Mouse (Mus musculus) midbrain, postnatal 0 days (tissue): Measurements from ENCODE around the gene Tmsb10. TPM values are rescaled to one million over a fixed set of nuclear protein-coding genes. Genes with fewer than 3 reads are reported as not detected.
A peak's percentile ranks its signal among the peaks of the same experiment; 100 is the strongest.

Experiments used
- ATAC-seq: fragments of 200-750 bp; cut with Nextera tagmentation; 2 replicates; pipeline ENCODE4 v1.8.0; 2017; ENCODE audit warnings: moderate number of reproducible peaks, mild to moderate bottlenecking, moderate TSS enrichment, moderate library complexity; ENCODE audit not compliant: low FRiP score
- DNase-seq: peaks from one replicate; pipeline ENCODE4 v3.0.0-alpha.2; 2015; ENCODE audit warnings: low spot score
- H3K27ac ChIP-seq: fragments of 300-500 bp; sonication (generic); 2 replicates; pipeline ENCODE4 v1.5.1; 2014; ENCODE audit warnings: low read depth, mild to moderate bottlenecking, low read length, mixed read lengths
- H3K27me3 ChIP-seq: fragments of 300-500 bp; sonication (generic); 2 replicates; pipeline ENCODE4 v1.6.1; 2014; ENCODE audit warnings: low read length, control low read depth, mixed read lengths; ENCODE audit not compliant: insufficient read depth
- H3K36me3 ChIP-seq: fragments of 300-500 bp; sonication (generic); 2 replicates; pipeline ENCODE4 v1.6.1; 2014; ENCODE audit warnings: low read length, control low read depth, mixed read lengths; ENCODE audit not compliant: insufficient read depth
- H3K4me1 ChIP-seq: fragments of 300-500 bp; sonication (generic); 2 replicates; pipeline ENCODE4 v1.6.1; 2014; ENCODE audit warnings: mild to moderate bottlenecking, control low read depth, antibody characterized with exemption, low read length, mixed read lengths; ENCODE audit not compliant: insufficient read depth
- H3K4me2 ChIP-seq: fragments of 300-500 bp; sonication (generic); 2 replicates; pipeline ENCODE4 v1.6.1; 2014; ENCODE audit warnings: low read depth, mild to moderate bottlenecking, low read length, mixed read lengths; ENCODE audit not compliant: poor library complexity, severe bottlenecking
- H3K4me3 ChIP-seq: fragments of 300-500 bp; sonication (generic); 2 replicates; pipeline ENCODE4 v1.5.1; 2014; ENCODE audit warnings: low read depth, mild to moderate bottlenecking, low read length, moderate library complexity
- H3K9ac ChIP-seq: fragments of 300-500 bp; sonication (generic); replicated peaks from 2 replicates; pipeline ENCODE4 v1.6.1; 2014; ENCODE audit warnings: mild to moderate bottlenecking, low read length, moderate library complexity, mixed read lengths; ENCODE audit not compliant: poor library complexity, severe bottlenecking
- H3K9me3 ChIP-seq: fragments of 300-500 bp; sonication (generic); 2 replicates; pipeline ENCODE4 v1.6.1; 2016; ENCODE audit warnings: low read length, control low read depth
- CTCF ChIP-seq: IDR thresholded peaks from 2 replicates; pipeline ENCODE4 v1.5.1; 2016; ENCODE audit warnings: antibody characterized with exemption, mild to moderate bottlenecking
- WGBS: fragments of 180-500 bp; shearing (Covaris S2); extraction: QIAGEN DNeasy Blood & Tissue Kit; methylation state at CpG from one replicate; pipeline ENCODE4 v1.1.7; 2014; 5-methylcytosine and 5-hydroxymethylcytosine counted together
- polyA plus RNA-seq: library from polyadenylated mRNA; unstranded; fragments of >200 nt; fragmentation: Nextera tagmentation; extraction: Ambion mirVana; gene quantifications from 2 replicates; pipeline ENCODE4 v1.2.1, GENCODE M21; 2015
- total RNA-seq: library from RNA; depleted of rRNA; stranded (reverse); fragments of >200 nt; gene quantifications from 2 replicates; pipeline ENCODE4 v1.2.3, GENCODE M21; 2014

Tmsb10 gene
- total and polyA plus RNA-seq, 2 experiments from 2014 or later: 572 to 6,879 TPM

DNA sequence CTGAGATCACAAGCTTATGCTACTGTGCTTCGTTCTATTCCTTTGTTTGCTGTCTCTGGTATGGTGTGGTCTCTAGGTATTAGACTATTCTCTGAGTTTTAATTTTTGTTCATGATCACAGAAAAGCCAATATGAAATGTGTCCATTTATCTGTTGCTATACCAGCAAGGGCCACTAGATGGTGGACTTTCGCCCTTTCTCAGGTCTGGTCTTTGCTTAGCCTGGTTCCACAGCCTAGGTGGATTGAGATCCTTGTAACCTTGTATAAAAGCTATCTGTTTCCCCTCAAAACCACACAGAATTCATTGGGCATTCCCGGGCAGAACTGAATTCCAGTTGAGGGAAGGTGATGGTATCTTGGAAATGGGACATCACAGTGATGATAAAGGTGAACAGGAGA lies 18.1 kb downstream of the Tmsb10 start:
- no peaks in the 10 kb centered on the region for H3K4me1 ChIP-seq
- H3K4me2 ChIP-seq: no peak overlapping the region
- peak; percentile 78 for DNase-seq
- no peak overlapping the region for H3K4me3 ChIP-seq
- H3K27ac ChIP-seq: no peak overlapping the region
- peak; percentile 96 for TF ChIP-seq CTCF
- H3K27me3 ChIP-seq: no peaks in the 10 kb centered on the region
- H3K9me3 ChIP-seq: no peaks in the 10 kb centered on the region
- no peak for ATAC-seq
- 9% methylated on average over 3 of the region's 3 CpGs for WGBS
- no peak overlapping the region for H3K9ac ChIP-seq
- H3K36me3 ChIP-seq: no peaks in the 10 kb centered on the region

DNA sequence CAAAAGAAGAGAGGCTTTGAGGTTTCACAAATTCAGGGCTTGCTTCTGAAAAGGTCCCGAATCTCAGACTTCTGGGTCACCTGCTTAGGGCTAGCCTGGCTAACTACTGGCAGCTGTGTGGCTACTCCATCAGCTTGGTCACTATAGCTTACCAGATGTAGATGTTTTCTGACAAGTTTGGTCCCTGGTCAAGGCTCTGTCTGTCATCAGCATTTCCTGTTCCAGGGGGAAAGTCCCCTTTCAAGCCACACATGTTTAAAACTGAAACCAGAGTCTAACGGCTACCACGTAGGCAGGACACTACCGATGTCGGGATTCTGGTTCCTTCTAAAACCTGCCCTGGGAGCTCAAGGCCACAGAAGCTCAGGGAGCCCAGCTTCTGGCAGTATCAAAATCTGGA lies 20.7 kb downstream of the Tmsb10 start:
- Histone ChIP-seq H3K36me3 (no peaks in the 10 kb centered on the region), H3K9ac (no peak overlapping the region), H3K4me3 (no peak overlapping the region), H3K27ac (no peak overlapping the region), H3K27me3 (no peaks in the 10 kb centered on the region), H3K9me3 (no peaks in the 10 kb centered on the region), H3K4me1 (no peaks in the 10 kb centered on the region), H3K4me2 (no peak overlapping the region)
- 82% methylated on average over 5 of the region's 5 CpGs for WGBS
- no peak for TF ChIP-seq CTCF
- DNase-seq: no peak
- ATAC-seq: no peak

DNA sequence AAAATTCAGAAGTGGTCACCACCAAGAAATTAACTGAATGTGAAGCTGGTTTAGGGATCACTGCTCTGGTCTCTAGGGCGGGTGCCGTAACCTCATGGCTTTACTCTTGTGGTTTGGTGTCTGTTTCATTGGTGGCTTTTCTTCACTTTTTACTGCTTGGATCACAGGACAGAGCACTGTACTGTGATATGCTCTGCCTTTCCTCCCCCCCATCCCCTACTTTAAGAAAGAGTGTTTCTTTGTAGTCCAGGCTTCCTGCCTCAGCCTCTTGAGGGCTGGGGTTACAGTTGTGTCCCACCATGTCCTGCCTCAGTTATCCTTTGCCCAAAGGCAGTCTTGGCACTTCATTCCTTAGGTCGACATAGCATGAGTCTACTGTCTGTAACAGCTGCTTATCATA lies 21.1 kb downstream of the Tmsb10 start:
- no peaks in the 10 kb centered on the region for H3K27me3 ChIP-seq
- no peak for TF ChIP-seq CTCF
- H3K27ac ChIP-seq: no peak overlapping the region
- no peak overlapping the region for H3K9ac ChIP-seq
- no peaks in the 10 kb centered on the region for H3K36me3 ChIP-seq
- ATAC-seq (no peak), DNase-seq (no peak)
- no peaks in the 10 kb centered on the region for H3K4me1 ChIP-seq
- H3K4me3 ChIP-seq: no peak overlapping the region
- no peaks in the 10 kb centered on the region for H3K9me3 ChIP-seq
- WGBS: 87% methylated on average over 3 of the region's 3 CpGs
- no peak overlapping the region for H3K4me2 ChIP-seq

DNA sequence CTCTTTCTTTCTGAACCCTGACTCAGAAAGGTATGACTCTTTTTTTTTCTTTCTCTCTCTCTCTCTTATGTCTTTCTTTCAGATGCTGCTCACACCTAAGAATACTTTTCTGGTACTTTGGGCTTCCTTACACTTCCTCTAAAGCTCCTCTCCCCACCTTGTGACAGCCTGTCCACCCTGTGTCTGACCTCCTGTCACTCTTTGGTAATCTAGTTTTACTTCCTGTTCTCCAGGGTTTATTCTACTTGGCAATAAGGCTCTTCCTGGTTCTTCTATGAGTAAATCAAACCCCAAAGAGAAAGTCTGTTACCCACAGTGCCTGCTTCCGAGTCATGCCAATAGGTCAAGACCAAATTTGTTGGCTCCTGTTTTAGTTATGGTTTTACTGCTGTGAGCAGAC lies 25.6 kb downstream of the Tmsb10 start:
- H3K9ac ChIP-seq: no peak overlapping the region
- 93% methylated on average over 1 of the region's 1 CpGs for WGBS
- no peak for TF ChIP-seq CTCF

DNA sequence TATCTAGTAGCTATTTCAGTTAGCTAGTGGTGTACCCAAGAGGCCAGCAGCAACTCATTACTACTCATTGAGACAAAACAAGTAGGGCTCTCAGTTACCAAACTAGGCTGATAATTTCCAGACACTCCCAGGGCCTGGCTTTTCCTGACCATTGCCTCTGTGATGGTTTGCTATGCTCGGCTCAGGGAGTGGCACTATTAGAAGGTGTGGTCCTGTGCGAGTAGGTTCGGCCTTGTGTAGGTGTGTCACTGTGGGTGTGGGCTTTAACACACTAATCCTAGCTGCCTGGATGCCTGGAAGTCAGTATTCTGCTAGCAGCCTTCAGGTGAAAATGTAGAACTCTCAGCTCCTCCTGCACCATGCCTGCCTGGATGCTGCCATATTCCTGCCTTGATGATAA lies 27.0 kb downstream of the Tmsb10 start:
- no peaks in the 10 kb centered on the region for H3K36me3 ChIP-seq
- 95% methylated on average over 3 of the region's 3 CpGs for WGBS
- H3K27ac ChIP-seq: no peak overlapping the region
- no peak overlapping the region for H3K9ac ChIP-seq
- ATAC-seq: no peak
- H3K4me3 ChIP-seq: no peak overlapping the region
- no peaks in the 10 kb centered on the region for H3K9me3 ChIP-seq
- no peak for TF ChIP-seq CTCF
- no peaks in the 10 kb centered on the region for H3K27me3 ChIP-seq
- H3K4me2 ChIP-seq: no peak overlapping the region
- DNase-seq: no peak
- no peaks in the 10 kb centered on the region for H3K4me1 ChIP-seq

More for the DNA sequence above, 25.6 kb downstream of the Tmsb10 start:
- no peaks in the 10 kb centered on the region for H3K4me1 ChIP-seq
- no peak overlapping the region for H3K27ac ChIP-seq
- H3K4me2 ChIP-seq: no peak overlapping the region
- H3K36me3 ChIP-seq: no peaks in the 10 kb centered on the region
- no peak overlapping the region for H3K4me3 ChIP-seq
- H3K9me3 ChIP-seq: no peaks in the 10 kb centered on the region
- no peak for ATAC-seq
- DNase-seq: no peak
- H3K27me3 ChIP-seq: no peaks in the 10 kb centered on the region

DNA sequence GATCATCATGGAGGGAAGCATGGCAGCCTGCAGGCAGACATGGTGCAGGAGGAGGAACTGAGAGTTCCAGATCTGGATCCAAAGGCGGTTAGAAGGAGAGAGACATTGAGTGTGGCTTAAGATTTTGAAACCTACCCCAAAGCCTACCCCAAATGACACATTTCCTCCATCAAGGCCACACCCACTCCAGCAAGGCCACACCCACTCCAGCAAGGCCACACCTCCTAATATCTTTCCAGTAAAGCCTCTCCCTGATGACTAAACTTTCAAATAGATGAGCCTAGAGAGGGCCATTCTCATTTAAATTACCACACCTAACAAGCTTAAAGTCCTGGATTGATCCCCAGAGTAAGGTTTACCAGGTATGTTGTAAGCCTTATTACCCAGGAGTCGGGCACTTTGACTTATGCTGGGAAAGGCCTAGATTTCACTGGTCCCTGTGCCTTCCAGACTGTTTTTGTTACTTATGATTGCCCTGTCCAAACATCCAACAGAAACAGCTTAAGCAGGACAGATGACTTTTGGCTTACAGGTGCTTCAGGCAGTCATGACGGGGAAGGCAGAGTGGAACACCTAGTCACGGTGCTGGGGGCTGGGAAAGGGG lies 28.7 kb downstream of the Tmsb10 start:
- H3K4me3 ChIP-seq: no peak overlapping the region
- H3K27me3 ChIP-seq: no peaks in the 10 kb centered on the region
- WGBS: 92% methylated on average over 4 of the region's 4 CpGs
- TF ChIP-seq CTCF: no peak
- no peak overlapping the region for H3K27ac ChIP-seq
- no peak overlapping the region for H3K4me2 ChIP-seq
- no peaks in the 10 kb centered on the region for H3K36me3 ChIP-seq
- H3K4me1 ChIP-seq: no peaks in the 10 kb centered on the region
- DNase-seq (no peak), ATAC-seq (no peak)
- H3K9ac ChIP-seq: no peak overlapping the region
- H3K9me3 ChIP-seq: no peaks in the 10 kb centered on the region
